Mouse (Mus musculus) lung, adult 2 months (tissue): ENCODE results near the gene Mrpl22.

Experiments used
- CTCF ChIP-seq: fragments of 200-500 bp; IDR thresholded peaks from 2 replicates; pipeline ENCODE4 v1.5.1; 2011; ENCODE audit warnings: mild to moderate bottlenecking, low read length, control low read depth; ENCODE audit not compliant: insufficient read depth
- POLR2A ChIP-seq: fragments of 200-500 bp; IDR thresholded peaks from 2 replicates; pipeline ENCODE4 v1.6.1; 2011; ENCODE audit warnings: low read depth, mild to moderate bottlenecking, control low read depth, low read length, borderline replicate concordance; ENCODE audit errors: extremely low read depth

DNA sequence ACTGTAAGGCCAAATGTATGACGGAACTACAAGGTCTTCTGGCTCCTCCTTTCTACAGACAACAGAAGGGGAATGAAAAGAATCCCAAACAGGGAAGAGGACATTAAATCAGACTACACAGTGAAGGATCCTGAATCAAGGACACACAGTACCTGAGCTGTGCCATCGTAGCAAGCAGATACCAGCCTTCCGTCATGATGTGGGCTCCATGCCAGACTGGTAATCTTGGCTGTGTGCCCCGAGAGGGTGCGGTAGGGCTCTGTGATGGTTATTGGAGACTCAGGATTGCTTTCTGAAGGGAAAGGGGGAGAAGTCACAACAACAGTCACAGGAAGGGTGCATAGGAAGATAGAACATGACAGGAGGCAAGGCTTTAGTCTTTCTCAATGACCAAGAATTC lies 25.2 kb upstream of the Mrpl22 start:
- no peak for TF ChIP-seq CTCF
- no peak for TF ChIP-seq POLR2A
